Mouse (Mus musculus): ENCODE measurements around the gene Dyrk4. TPM values are rescaled to one million over a fixed set of nuclear protein-coding genes. Genes with fewer than 3 reads are reported as not detected.

Gene Dyrk4
- polyA plus RNA-seq, 1 experiment = 0.25 TPM

- 0 out of 2 replicates have a peak within 1 kb of the TSS, but pooled peaks have one; percentile 19 for H3K27ac ChIP-seq (ENCODE audit: insufficient read depth, low read length)
- H3K4me1 ChIP-seq (ENCODE audit: control insufficient read depth, insufficient read depth, low read length) = peaks cover 3% of the 10 kb centered on the region; the same call in 1 of the 2 replicates
- TF ChIP-seq POLR2A (IDR thresholded peaks at IDR 0.05; ENCODE audit: extremely low read depth, insufficient read depth, low read length) (peak; percentile 74), CTCF (IDR thresholded peaks at IDR 0.05; ENCODE audit: extremely low read depth, insufficient read depth, low read length) (no peak)
- H3K4me3 ChIP-seq (ENCODE audit: insufficient read depth, low read length) = peak within 1 kb of the TSS; percentile 79
Measured at GRCm38 (mm10) chr6:126939487-126940171, 18.0 kb upstream of the Dyrk4 start, which contains the start of the genes Rad51ap1 and D6Wsu163e. Gene Rad51ap1 (minus strand): TSS chr6:126939587. Gene D6Wsu163e (plus strand): TSS chr6:126939962.

GRCm38 (mm10) chr6:126938853-126939486 is 17.3 kb upstream of the Dyrk4 start:
- TF ChIP-seq CTCF (IDR thresholded peaks at IDR 0.05; ENCODE audit: extremely low read depth, insufficient read depth, low read length) (no peak), POLR2A (IDR thresholded peaks at IDR 0.05; ENCODE audit: extremely low read depth, insufficient read depth, low read length) (no peak)
- Histone ChIP-seq H3K27ac (ENCODE audit: insufficient read depth, low read length) (no peak overlapping the region), H3K4me1 (ENCODE audit: control insufficient read depth, insufficient read depth, low read length) (peaks cover 3% of the 10 kb centered on the region; the same call in 1 of the 2 replicates), H3K4me3 (ENCODE audit: insufficient read depth, low read length) (peak overlapping the region; percentile 79)

GRCm38 (mm10) chr6:126938047-126938446 is 16.4 kb upstream of the Dyrk4 start:
- Histone ChIP-seq H3K4me1 (ENCODE audit: control insufficient read depth, insufficient read depth, low read length) (peaks cover 3% of the 10 kb centered on the region; the same call in 1 of the 2 replicates), H3K27ac (ENCODE audit: insufficient read depth, low read length) (no peak overlapping the region), H3K4me3 (ENCODE audit: insufficient read depth, low read length) (no peak overlapping the region)
- no peak for TF ChIP-seq POLR2A (IDR thresholded peaks at IDR 0.05; ENCODE audit: extremely low read depth, insufficient read depth, low read length)
- peak; percentile 11; the same call in 1 of the 2 replicates for TF ChIP-seq CTCF (IDR thresholded peaks at IDR 0.05; ENCODE audit: extremely low read depth, insufficient read depth, low read length)

GRCm38 (mm10) chr6:126932896-126933295 is 11.3 kb upstream of the Dyrk4 start:
- TF ChIP-seq POLR2A (IDR thresholded peaks at IDR 0.05; ENCODE audit: extremely low read depth, insufficient read depth, low read length) = no peak
- TF ChIP-seq CTCF (IDR thresholded peaks at IDR 0.05; ENCODE audit: extremely low read depth, insufficient read depth, low read length) = no peak
- Histone ChIP-seq H3K4me3 (ENCODE audit: insufficient read depth, low read length) (no peak overlapping the region), H3K4me1 (ENCODE audit: control insufficient read depth, insufficient read depth, low read length) (no peaks in the 10 kb centered on the region), H3K27ac (ENCODE audit: insufficient read depth, low read length) (no peak overlapping the region)

GRCm38 (mm10) chr6:126914928-126915327 is 6.7 kb downstream of the Dyrk4 start:
- TF ChIP-seq POLR2A (IDR thresholded peaks at IDR 0.05; ENCODE audit: extremely low read depth, insufficient read depth, low read length) = no peak
- TF ChIP-seq CTCF (IDR thresholded peaks at IDR 0.05; ENCODE audit: extremely low read depth, insufficient read depth, low read length) = no peak

GRCm38 (mm10) chr6:126910727-126911126 is 10.9 kb downstream of the Dyrk4 start:
- no peak overlapping the region for H3K4me3 ChIP-seq (ENCODE audit: insufficient read depth, low read length)
- H3K27ac ChIP-seq (ENCODE audit: insufficient read depth, low read length) = peak overlapping the region; percentile 59; the same call in 1 of the 2 replicates
- TF ChIP-seq POLR2A (IDR thresholded peaks at IDR 0.05; ENCODE audit: extremely low read depth, insufficient read depth, low read length) = no peak
- no peak for TF ChIP-seq CTCF (IDR thresholded peaks at IDR 0.05; ENCODE audit: extremely low read depth, insufficient read depth, low read length)
- H3K4me1 ChIP-seq (ENCODE audit: control insufficient read depth, insufficient read depth, low read length) = no peaks in the 10 kb centered on the region

More at GRCm38 (mm10) chr6:126914928-126915327, 6.7 kb downstream of the Dyrk4 start:
- Histone ChIP-seq H3K27ac (ENCODE audit: insufficient read depth, low read length) (no peak overlapping the region), H3K4me3 (ENCODE audit: insufficient read depth, low read length) (no peak overlapping the region), H3K4me1 (ENCODE audit: control insufficient read depth, insufficient read depth, low read length) (no peaks in the 10 kb centered on the region)

GRCm38 (mm10) chr6:126907876-126908275 is 13.8 kb downstream of the Dyrk4 start:
- Histone ChIP-seq H3K4me1 (ENCODE audit: control insufficient read depth, insufficient read depth, low read length) (no peaks in the 10 kb centered on the region), H3K27ac (ENCODE audit: insufficient read depth, low read length) (no peak overlapping the region), H3K4me3 (ENCODE audit: insufficient read depth, low read length) (no peak overlapping the region)
- TF ChIP-seq CTCF (IDR thresholded peaks at IDR 0.05; ENCODE audit: extremely low read depth, insufficient read depth, low read length) (no peak), POLR2A (IDR thresholded peaks at IDR 0.05; ENCODE audit: extremely low read depth, insufficient read depth, low read length) (no peak)

- TF ChIP-seq CTCF (IDR thresholded peaks at IDR 0.05; ENCODE audit: extremely low read depth, insufficient read depth, low read length) (no peak), POLR2A (IDR thresholded peaks at IDR 0.05; ENCODE audit: extremely low read depth, insufficient read depth, low read length) (no peak)
- H3K4me3 ChIP-seq (ENCODE audit: insufficient read depth, low read length) = no peak overlapping the region
- no peak overlapping the region for H3K27ac ChIP-seq (ENCODE audit: insufficient read depth, low read length)
- no peaks in the 10 kb centered on the region for H3K4me1 ChIP-seq (ENCODE audit: control insufficient read depth, insufficient read depth, low read length)
Measured at GRCm38 (mm10) chr6:126907378-126907777, 14.3 kb downstream of the Dyrk4 start.

GRCm38 (mm10) chr6:126877118-126877517 is 44.5 kb downstream of the Dyrk4 start:
- no peak for TF ChIP-seq POLR2A (IDR thresholded peaks at IDR 0.05; ENCODE audit: extremely low read depth, insufficient read depth, low read length)
- no peak overlapping the region for H3K27ac ChIP-seq (ENCODE audit: insufficient read depth, low read length)
- no peak overlapping the region for H3K4me3 ChIP-seq (ENCODE audit: insufficient read depth, low read length)
- H3K4me1 ChIP-seq (ENCODE audit: control insufficient read depth, insufficient read depth, low read length) = no peaks in the 10 kb centered on the region

GRCm38 (mm10) chr6:126852881-126853280 is 68.8 kb downstream of the Dyrk4 start, which contains the start of gene Akap3:
Gene Akap3 (plus strand): TSS chr6:126853098.
- TF ChIP-seq POLR2A (IDR thresholded peaks at IDR 0.05; ENCODE audit: extremely low read depth, insufficient read depth, low read length) (no peak), CTCF (IDR thresholded peaks at IDR 0.05; ENCODE audit: extremely low read depth, insufficient read depth, low read length) (no peak)
- Histone ChIP-seq H3K4me1 (ENCODE audit: control insufficient read depth, insufficient read depth, low read length) (peaks cover 1% of the 10 kb centered on the region), H3K27ac (ENCODE audit: insufficient read depth, low read length) (no peak within 1 kb of the TSS), H3K4me3 (ENCODE audit: insufficient read depth, low read length) (no peak within 1 kb of the TSS)
